Mouse (Mus musculus): ENCODE measurements around the gene Lrfn3. TPM values are rescaled to one million over a fixed set of nuclear protein-coding genes. Genes with fewer than 3 reads are reported as not detected.

Lrfn3 gene
- total RNA-seq, 4 experiments from 2014 or later, result 28.2 to 31.6 (median 29.2) TPM

GRCm38 (mm10) chr7:30314721-30315155 is 47.8 kb downstream of the Lrfn3 start, which contains the start of gene Syne4:
Gene Syne4, plus strand, starts transcription at chr7:30314807.
- DNase-seq (ENCODE audit: low spot score in 2 of 2), result no peak

DNA sequence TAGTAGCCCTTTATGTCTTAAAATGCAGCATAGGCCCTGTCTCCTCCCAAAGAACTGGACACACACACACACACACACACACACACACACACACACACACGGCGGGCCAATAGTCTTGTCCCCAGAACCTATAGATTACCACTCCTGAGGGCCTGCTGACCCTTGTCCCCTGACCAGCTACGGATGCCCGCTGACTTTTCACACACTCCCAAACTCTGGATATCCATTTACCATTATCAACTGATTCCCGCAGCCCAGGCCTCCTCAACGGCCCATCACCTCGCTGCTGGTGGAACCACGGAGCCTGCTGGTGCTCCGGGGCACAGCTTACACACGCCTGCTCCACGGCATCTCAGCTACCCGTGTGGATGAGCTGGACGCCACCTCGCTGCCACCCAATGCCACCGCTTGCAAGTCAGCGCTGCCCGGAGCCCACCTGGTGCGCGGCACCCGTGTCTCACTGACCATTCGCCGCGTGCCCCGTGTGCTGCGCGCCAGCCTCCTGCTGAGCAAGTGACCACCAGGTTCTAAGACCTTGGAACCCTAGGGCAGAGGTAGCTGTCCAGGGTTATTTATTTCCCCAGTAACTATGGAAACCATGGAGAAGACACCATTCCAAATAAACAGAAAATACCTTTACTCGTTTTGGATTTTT is 48.8 kb downstream of the Lrfn3 start:
- DNase-seq (ENCODE audit: low spot score in 2 of 2), result no peak

GRCm38 (mm10) chr7:30310136-30310535 is 52.4 kb downstream of the Lrfn3 start:
- DNase-seq (ENCODE audit: low spot score in 2 of 2), result no peak

- DNase-seq (ENCODE audit: low spot score in 2 of 2), result no peak
Measured at GRCm38 (mm10) chr7:30309395-30310129, 53.0 kb downstream of the Lrfn3 start.

DNA sequence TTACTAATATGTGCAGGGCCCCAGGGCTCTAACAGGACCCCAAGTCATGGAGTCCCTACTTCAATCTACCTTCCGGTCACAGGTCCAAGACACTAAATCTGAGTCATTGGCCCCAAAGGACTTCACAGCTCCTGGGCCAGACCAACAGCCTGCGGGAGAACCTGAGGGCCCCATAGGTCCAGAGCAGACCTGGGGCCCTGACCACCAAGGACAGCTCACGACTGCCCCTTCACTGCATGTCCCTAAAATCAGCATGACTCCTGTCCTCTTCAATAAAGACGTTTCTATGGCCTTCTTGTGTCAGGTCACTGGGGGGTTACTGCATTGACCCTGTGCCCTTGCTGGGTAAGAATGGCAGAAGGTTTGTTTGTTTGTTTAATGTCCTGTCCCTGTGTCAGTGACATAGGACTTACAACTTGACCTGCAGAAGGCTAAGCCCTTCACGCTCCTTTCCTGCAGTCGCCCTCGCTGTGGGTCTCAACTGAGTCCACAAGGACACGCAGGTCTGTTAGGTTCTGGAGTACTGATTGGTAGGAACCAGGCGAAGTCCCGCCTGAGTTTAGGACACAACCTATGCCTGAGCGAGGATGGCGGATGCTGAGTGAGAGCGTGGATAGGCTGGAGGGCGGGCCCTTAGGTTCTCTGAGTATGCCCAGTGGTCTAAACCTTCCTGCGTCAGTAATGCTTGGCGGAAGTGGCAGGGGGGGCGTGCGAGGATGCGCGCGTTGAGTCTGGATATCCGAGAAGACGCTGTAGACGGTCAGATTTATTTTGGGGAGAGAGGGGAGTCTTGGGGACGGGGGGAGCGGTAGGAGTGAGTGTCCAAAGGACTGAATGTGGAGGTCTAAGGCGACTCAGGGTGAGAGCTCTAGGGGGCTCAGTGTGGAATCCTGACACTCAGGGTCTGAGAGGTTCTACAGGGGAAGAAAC is 54.2 kb downstream of the Lrfn3 start, which contains the start of gene Alkbh6:
Gene Alkbh6, plus strand, starts transcription at position 642 of the 930 bp plus-strand sequence.
- DNase-seq (ENCODE audit: low spot score in 2 of 2), result peak; percentile 97 to 98

GRCm38 (mm10) chr7:30306083-30306779 is 56.3 kb downstream of the Lrfn3 start:
- DNase-seq (ENCODE audit: low spot score in 2 of 2), result no peak

Other genes starting within 250 kb of the Lrfn3 start
- 10 to 100 TPM; 28.6 to 34.1 (median 31.2) TPM for gene Zfp382, start 240.8 kb downstream of the Lrfn3 start, total RNA-seq (2022)
- 10 to 100 TPM; 49.0 to 54.7 (median 50.3) TPM for gene Zfp146, start 193.0 kb downstream of the Lrfn3 start, total RNA-seq (2022)
- gene Cox7a1, start 178.6 kb downstream of the Lrfn3 start, total RNA-seq (2022), result 1 to 10 TPM; 4.4 to 6.9 (median 5.1) TPM
- 100 to 1,000 TPM; 196 to 240 (median 227) TPM for gene Capns1, start 164.0 kb downstream of the Lrfn3 start, total RNA-seq (2022)
- 10 to 100 TPM; 49.2 to 52.5 (median 49.3) TPM for gene Polr2i, start 130.8 kb downstream of the Lrfn3 start, total RNA-seq (2022)
- 100 to 1,000 TPM; 110 to 130 (median 118) TPM for gene Tbcb, start 130.5 kb downstream of the Lrfn3 start, total RNA-seq (2022)
- gene Ovol3, start 127.0 kb downstream of the Lrfn3 start, total RNA-seq (2022), result not detected
- under 1 TPM in 2 of 4 experiments, not detected in 2; 0.41 to 0.77 TPM for gene Thap8, start 82.7 kb downstream of the Lrfn3 start, total RNA-seq (2022)
- gene Wdr62, start 82.4 kb downstream of the Lrfn3 start, total RNA-seq (2022), result 1 to 10 TPM; 1.1 to 3.4 (median 2.4) TPM
- gene Clip3, start 71.0 kb downstream of the Lrfn3 start, total RNA-seq (2022), result 100 to 1,000 TPM; 351 to 448 (median 412) TPM
- 10 to 100 TPM; 52.8 to 69.5 (median 65.3) TPM for gene Alkbh6, start 54.1 kb downstream of the Lrfn3 start, total RNA-seq (2022)
- 10 to 100 TPM in 3 of 4 experiments, 1 to 10 TPM in 1; 9.6 to 21.2 (median 15.0) TPM for gene Syne4, start 48.0 kb downstream of the Lrfn3 start, total RNA-seq (2022)
- under 1 TPM; 0.53 to 0.82 (median 0.66) TPM for gene E130208F15Rik, start 41.0 kb downstream of the Lrfn3 start, total RNA-seq (2022)
- gene Sdhaf1, start 38.9 kb downstream of the Lrfn3 start, total RNA-seq (2022), result 1 to 10 TPM; 6.7 to 9.9 (median 8.4) TPM
- 100 to 1,000 TPM in 2 of 4 experiments, 10 to 100 TPM in 2; 24.9 to 572 (median 243) TPM for gene Tyrobp, start 51.0 kb upstream of the Lrfn3 start, total RNA-seq (2022)
- 1 to 10 TPM in 3 of 4 experiments, not detected in 1; 1.8 to 3.3 (median 2.3) TPM for gene Hcst, start 57.1 kb upstream of the Lrfn3 start, total RNA-seq (2022)
- gene Nfkbid, start 59.0 kb upstream of the Lrfn3 start, total RNA-seq (2022), result 1 to 10 TPM; 2.8 to 4.1 (median 3.2) TPM
- gene Aplp1, start 82.8 kb upstream of the Lrfn3 start, total RNA-seq (2022), result 1,000 to 10,000 TPM; 1,209 to 1,263 (median 1,238) TPM
- 10 to 100 TPM in 3 of 4 experiments, 1 to 10 TPM in 1; 9.6 to 13.7 (median 11.2) TPM for gene Kirrel2, start 94.9 kb upstream of the Lrfn3 start, total RNA-seq (2022)
- 1 to 10 TPM; 1.5 to 1.9 (median 1.6) TPM for gene Nphs1, start 95.5 kb upstream of the Lrfn3 start, total RNA-seq (2022)
- under 1 TPM in 1 of 4 experiments, not detected in 3; 0.56 TPM for gene Prodh2, start 130.8 kb upstream of the Lrfn3 start, total RNA-seq (2022)
- 100 to 1,000 TPM in 3 of 4 experiments, 10 to 100 TPM in 1; 99.8 to 118 (median 110) TPM for gene Arhgap33, start 172.3 kb upstream of the Lrfn3 start, total RNA-seq (2022)
- gene Hspb6, start 189.4 kb upstream of the Lrfn3 start, total RNA-seq (2022), result 10 to 100 TPM in 1 of 4 experiments, 1 to 10 TPM in 3; 3.2 to 10.3 (median 6.5) TPM
- 1 to 10 TPM; 4.4 to 8.9 (median 6.1) TPM for gene Proser3, start 189.5 kb upstream of the Lrfn3 start, total RNA-seq (2022)
- gene Lin37, start 197.1 kb upstream of the Lrfn3 start, total RNA-seq (2022), result 10 to 100 TPM; 41.3 to 54.0 (median 46.9) TPM
- 10 to 100 TPM; 68.2 to 81.1 (median 78.7) TPM for gene U2af1l4, start 200.5 kb upstream of the Lrfn3 start, total RNA-seq (2022)
- gene Gm49396, start 200.6 kb upstream of the Lrfn3 start, total RNA-seq (2022), result 10 to 100 TPM in 2 of 4 experiments, 1 to 10 TPM in 2; 6.3 to 14.8 (median 11.1) TPM
- gene Psenen, start 200.9 kb upstream of the Lrfn3 start, total RNA-seq (2022), result 10 to 100 TPM; 85.9 to 91.0 (median 88.4) TPM
- gene Igflr1, start 202.7 kb upstream of the Lrfn3 start, total RNA-seq (2022), result 1 to 10 TPM; 4.0 to 5.7 (median 4.6) TPM
- gene Kmt2b, start 226.0 kb upstream of the Lrfn3 start, total RNA-seq (2022), result 10 to 100 TPM; 44.1 to 60.2 (median 56.1) TPM
- not detected for gene Zbtb32, start 236.1 kb upstream of the Lrfn3 start, total RNA-seq (2022)